Mouse (Mus musculus): ENCODE data around the gene Cfap161. TPM values are rescaled to one million over a fixed set of nuclear protein-coding genes. Genes with fewer than 3 reads are reported as not detected.

Cfap161 gene
- polyA plus RNA-seq, 1 experiment from 2014 or later: not detected

DNA sequence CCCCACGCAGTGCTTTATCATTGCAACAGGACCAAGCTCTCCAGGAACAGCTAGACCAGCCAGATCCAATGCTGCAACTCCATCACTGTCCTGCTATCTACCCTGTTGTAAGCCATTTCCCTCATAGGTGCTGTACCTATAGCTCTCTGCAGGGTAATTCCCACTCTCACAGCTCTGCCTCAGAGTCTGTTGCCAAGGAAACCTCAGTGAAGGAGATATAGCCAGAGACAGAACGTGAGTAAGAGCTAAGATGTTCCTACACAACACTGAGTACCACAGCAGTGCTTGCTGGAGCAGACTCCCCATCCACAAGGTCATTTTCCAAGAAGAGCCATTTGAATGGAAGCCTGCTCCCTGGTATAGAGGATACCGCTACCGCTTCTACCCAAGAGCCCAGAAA, 50.4 kb downstream of the Cfap161 start:
- H3K27me3 ChIP-seq: peaks cover 17% of the 10 kb centered on the region
- no peak for ATAC-seq
- no peak for DNase-seq (ENCODE audit: low read depth, low spot score)
- ChIA-PET POLR2A (no interaction called here), CTCF (interaction anchor here (0.6 kb wide), 1 partner anchor 11 kb away, joined by 3 read pairs; no protein-coding TSS in a partner anchor)
- TF ChIP-seq CTCF (IDR thresholded peaks at IDR 0.05): no peak
- in situ Hi-C loops (cut with MboI; ENCODE audit: low pct_unique_long_range_greater_than_20kb): no loop called here

DNA sequence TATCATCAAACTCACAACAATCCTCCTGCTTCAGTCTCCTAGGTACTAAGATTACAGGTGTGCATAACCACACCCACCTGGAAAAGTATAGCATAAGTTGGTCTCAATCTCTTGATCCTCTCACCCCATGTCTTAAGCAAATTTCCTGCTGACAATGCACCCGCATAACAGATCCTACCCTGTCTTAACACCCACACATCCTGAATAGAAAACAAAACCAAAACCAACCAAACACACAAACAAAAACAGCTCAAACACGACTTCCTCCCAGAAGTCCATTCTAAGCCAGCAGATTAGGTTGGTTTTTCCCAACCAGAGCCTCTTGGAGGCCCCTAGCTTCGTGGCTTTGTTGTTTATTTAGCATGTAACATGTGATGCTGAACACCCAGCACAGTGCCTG, 52.0 kb downstream of the Cfap161 start:
- H3K27me3 ChIP-seq: peaks cover 17% of the 10 kb centered on the region
- DNase-seq (ENCODE audit: low read depth, low spot score) (no peak), ATAC-seq (no peak)
- in situ Hi-C loops (cut with MboI; ENCODE audit: low pct_unique_long_range_greater_than_20kb): no loop called here
- ChIA-PET CTCF (no interaction called here), POLR2A (no interaction called here)
- no peak for TF ChIP-seq CTCF (IDR thresholded peaks at IDR 0.05)

GRCm38 (mm10) chr7:83742026-83742425, 52.7 kb downstream of the Cfap161 start:
- TF ChIP-seq CTCF (IDR thresholded peaks at IDR 0.05): no peak
- ChIA-PET CTCF (no interaction called here), POLR2A (no interaction called here)
- peaks cover 16% of the 10 kb centered on the region for H3K27me3 ChIP-seq
- in situ Hi-C loops (cut with MboI; ENCODE audit: low pct_unique_long_range_greater_than_20kb): no loop called here
- ATAC-seq: no peak
- no peak for DNase-seq (ENCODE audit: low read depth, low spot score)

DNA sequence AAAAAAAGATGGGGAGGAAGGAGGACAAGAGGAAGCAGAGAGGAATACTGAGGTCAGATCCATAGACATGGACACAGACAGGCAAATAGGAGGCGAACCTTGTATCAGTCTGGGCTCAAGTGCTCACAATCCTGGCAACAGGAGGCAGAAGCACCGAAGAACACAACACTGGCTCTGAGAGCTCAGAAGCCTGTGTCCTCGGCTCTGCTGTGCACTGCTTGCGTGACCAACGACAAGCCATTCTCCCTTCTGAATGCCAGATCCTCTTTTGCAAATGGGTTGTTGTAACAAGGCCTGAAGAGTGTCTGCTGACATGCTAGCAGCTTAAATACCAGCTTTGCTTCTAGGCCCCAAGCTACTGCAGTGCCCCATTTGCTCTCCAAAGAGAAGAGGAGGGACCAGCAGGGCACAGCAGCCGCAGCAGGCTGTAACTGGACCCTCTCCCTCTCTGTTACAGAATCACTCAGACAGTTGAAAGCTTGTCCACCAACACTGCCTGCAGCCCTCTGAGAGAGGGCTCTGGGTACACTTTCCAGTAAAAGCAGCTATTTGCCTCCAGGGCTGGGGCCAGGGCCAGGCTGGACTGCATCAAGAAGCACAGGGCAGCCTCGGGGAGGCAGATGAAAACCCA, 54.9 kb downstream of the Cfap161 start:
- ATAC-seq (no peak), DNase-seq (ENCODE audit: low read depth, low spot score) (no peak)
- no peak for TF ChIP-seq CTCF (IDR thresholded peaks at IDR 0.05)
- ChIA-PET CTCF (interaction anchor here (0.9 kb wide), 1 partner anchor 11 kb away, joined by 3 read pairs; no protein-coding TSS in a partner anchor), POLR2A (no interaction called here)
- in situ Hi-C loops (cut with MboI; ENCODE audit: low pct_unique_long_range_greater_than_20kb): no loop called here
- H3K27me3 ChIP-seq: peaks cover 4% of the 10 kb centered on the region

DNA sequence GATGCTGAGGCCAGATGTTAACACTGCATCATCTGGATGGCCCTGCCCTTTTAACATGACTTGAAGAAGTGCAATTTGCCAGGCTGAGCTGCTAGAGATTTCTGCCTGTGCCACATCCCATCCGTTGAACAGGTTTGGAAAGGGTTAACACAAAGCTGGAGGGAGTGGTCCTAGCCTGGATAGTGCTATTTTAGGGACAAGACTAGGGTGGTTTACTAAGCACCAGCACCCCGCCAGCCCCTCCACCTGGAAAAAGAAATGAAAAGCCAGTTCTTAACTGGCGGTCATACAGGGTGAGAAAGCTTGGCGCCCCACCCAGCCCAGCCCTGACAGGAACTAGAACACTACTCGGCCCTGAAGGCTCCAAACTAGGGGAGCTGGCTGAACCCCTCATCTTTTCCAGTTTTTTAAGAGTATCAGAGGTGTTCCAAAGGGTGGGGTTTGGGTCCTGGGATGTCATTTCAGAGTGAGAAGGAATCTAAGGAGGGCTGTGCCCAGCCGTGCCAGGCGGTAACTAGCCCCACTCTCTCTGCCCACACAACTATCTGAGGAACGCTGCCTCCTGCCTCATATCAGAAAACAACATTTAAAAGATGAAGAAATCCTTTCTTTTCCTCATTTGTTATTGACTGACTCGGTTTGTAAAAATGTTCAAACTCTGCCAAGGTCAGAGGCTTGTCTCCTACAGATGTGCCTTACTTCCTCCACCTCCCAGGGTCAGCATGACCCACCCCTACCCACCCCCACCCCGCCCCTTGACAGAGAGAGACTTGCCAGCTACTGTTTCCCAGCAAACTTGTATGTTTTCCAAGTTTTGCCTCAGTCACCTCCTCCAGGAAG, 55.8 kb downstream of the Cfap161 start:
- in situ Hi-C loops (cut with MboI; ENCODE audit: low pct_unique_long_range_greater_than_20kb): no loop called here
- DNase-seq (ENCODE audit: low read depth, low spot score) (no peak), ATAC-seq (no peak)
- ChIA-PET CTCF (interaction anchor here (0.9 kb wide), 1 partner anchor 10 kb away, joined by 3 read pairs; no protein-coding TSS in a partner anchor), POLR2A (no interaction called here)
- no peak for TF ChIP-seq CTCF (IDR thresholded peaks at IDR 0.05)
- peaks cover 2% of the 10 kb centered on the region for H3K27me3 ChIP-seq

GRCm38 (mm10) chr7:83737914-83738490, 56.7 kb downstream of the Cfap161 start:
- ATAC-seq (no peak), DNase-seq (ENCODE audit: low read depth, low spot score) (no peak)
- ChIA-PET CTCF (no interaction called here), POLR2A (no interaction called here)
- TF ChIP-seq CTCF (IDR thresholded peaks at IDR 0.05): no peak
- no peaks in the 10 kb centered on the region for H3K27me3 ChIP-seq
- in situ Hi-C loops (cut with MboI; ENCODE audit: low pct_unique_long_range_greater_than_20kb): no loop called here

GRCm38 (mm10) chr7:83736341-83737115, 58.2 kb downstream of the Cfap161 start:
- in situ Hi-C loops (cut with MboI; ENCODE audit: low pct_unique_long_range_greater_than_20kb): no loop called here
- CTCF ChIA-PET: no interaction called here
- POLR2A ChIA-PET: no interaction called here
- H3K27me3 ChIP-seq: no peaks in the 10 kb centered on the region
- DNase-seq (ENCODE audit: low read depth, low spot score) (no peak), ATAC-seq (no peak)
- TF ChIP-seq CTCF (IDR thresholded peaks at IDR 0.05): no peak

DNA sequence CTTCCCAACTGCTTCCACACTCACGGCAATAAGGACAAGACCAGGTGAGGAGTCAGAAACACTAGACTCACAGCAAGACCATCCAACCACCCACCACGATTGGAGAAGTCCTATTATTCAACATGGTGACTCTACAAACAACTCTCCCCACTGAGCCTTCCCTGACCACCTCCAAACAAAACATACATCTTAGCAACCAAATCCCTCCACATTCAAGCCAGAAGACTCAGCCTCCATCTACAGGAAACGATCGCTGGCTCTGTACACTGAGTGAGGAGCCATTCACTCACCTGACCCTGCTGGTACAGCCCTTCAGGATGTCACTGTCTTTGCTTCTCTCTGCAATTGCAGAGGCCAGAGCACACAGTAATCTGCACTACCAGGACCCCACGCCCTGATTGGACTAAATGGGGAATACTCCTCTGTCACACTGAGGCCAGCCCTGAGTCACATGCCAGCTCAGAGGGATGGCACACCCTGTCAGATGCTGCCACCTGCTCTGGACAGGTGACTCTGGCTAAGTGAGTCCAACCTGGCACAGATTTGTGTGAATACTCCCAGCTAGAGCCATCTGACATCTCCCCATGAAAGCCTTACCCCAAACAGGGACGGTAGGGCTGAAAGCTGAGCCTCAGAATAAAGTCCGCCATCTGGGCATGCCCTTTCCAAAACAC, 59.4 kb downstream of the Cfap161 start:
- no peaks in the 10 kb centered on the region for H3K27me3 ChIP-seq
- DNase-seq (ENCODE audit: low read depth, low spot score) (no peak), ATAC-seq (no peak)
- in situ Hi-C loops (cut with MboI; ENCODE audit: low pct_unique_long_range_greater_than_20kb): no loop called here
- POLR2A ChIA-PET: no interaction called here
- TF ChIP-seq CTCF (IDR thresholded peaks at IDR 0.05): no peak
- CTCF ChIA-PET: no interaction called here

DNA sequence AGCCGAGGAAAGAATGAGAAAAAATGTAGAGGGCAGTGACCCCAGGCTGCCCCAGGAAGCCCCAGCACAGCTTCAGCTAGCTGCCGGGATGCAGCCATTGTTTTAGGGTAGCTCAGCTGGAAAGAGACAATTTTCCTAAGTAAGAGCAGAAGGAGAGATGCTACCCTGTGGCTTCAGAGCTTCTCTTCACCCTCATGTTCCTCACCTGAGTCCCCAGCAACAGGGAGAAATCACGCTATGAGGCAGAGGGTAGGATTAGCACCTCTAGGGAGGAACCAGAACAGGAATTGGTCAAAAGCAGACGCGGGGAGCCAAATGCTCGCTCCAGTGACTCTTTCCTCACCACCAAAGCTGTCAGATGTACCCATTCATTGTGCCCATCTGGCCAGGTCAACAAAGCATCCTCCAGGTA, 60.0 kb downstream of the Cfap161 start:
- no peak for ATAC-seq
- ChIA-PET CTCF (no interaction called here), POLR2A (interaction anchor here (1.1 kb wide), 1 partner anchor 10 kb away, joined by 3 read pairs; no protein-coding TSS in a partner anchor)
- H3K27me3 ChIP-seq: no peaks in the 10 kb centered on the region
- in situ Hi-C loops (cut with MboI; ENCODE audit: low pct_unique_long_range_greater_than_20kb): no loop called here
- DNase-seq (ENCODE audit: low read depth, low spot score): no peak
- no peak for TF ChIP-seq CTCF (IDR thresholded peaks at IDR 0.05)

GRCm38 (mm10) chr7:83734246-83734645, 60.4 kb downstream of the Cfap161 start:
- POLR2A ChIA-PET: interaction anchor here (1.1 kb wide), 1 partner anchor 9 kb away, joined by 3 read pairs; no protein-coding TSS in a partner anchor

More at GRCm38 (mm10) chr7:83734246-83734645, 60.4 kb downstream of the Cfap161 start:
- no peak for DNase-seq (ENCODE audit: low read depth, low spot score)
- CTCF ChIA-PET: interaction anchor here (1.0 kb wide), 1 partner anchor 10 kb away, joined by 3 read pairs; no protein-coding TSS in a partner anchor
- no peaks in the 10 kb centered on the region for H3K27me3 ChIP-seq
- ATAC-seq: no peak
- no peak for TF ChIP-seq CTCF (IDR thresholded peaks at IDR 0.05)
- in situ Hi-C loops (cut with MboI; ENCODE audit: low pct_unique_long_range_greater_than_20kb): no loop called here
